Mouse (Mus musculus) lung, postnatal 36 days (tissue): ENCODE data around the gene Nxpe4.
"Not testable (repeated sequence)": the region's sequence is repeated elsewhere in the genome, so short reads cannot be mapped to it uniquely, and the experiment has no call there.

Experiments used
- DNase-seq: peaks from one replicate; pipeline ENCODE4 v3.0.0; 2022; ENCODE audit warnings: mixed read lengths

Nxpe4 gene

GRCm38 (mm10) chr9:48417366-48417765 is 255.5 kb downstream of the Nxpe4 start:
- not testable (repeated sequence) for DNase-seq

- DNase-seq = no peak
These were observed 256.2 kb downstream of the Nxpe4 start for GRCm38 (mm10) chr9:48417994-48418393.

GRCm38 (mm10) chr9:48418397-48418796 is 256.6 kb downstream of the Nxpe4 start:
- no peak for DNase-seq

- no peak for DNase-seq
These were observed 257.0 kb downstream of the Nxpe4 start for GRCm38 (mm10) chr9:48418829-48419228.

- no peak for DNase-seq
These were observed 258.6 kb downstream of the Nxpe4 start for GRCm38 (mm10) chr9:48420437-48420836.

- no peak for DNase-seq
These were observed 259.2 kb downstream of the Nxpe4 start for GRCm38 (mm10) chr9:48421029-48421428.

GRCm38 (mm10) chr9:48421561-48421960 is 259.7 kb downstream of the Nxpe4 start:
- DNase-seq = no peak

GRCm38 (mm10) chr9:48422382-48422781 is 260.6 kb downstream of the Nxpe4 start:
- peak; percentile 32 for DNase-seq

- DNase-seq = no peak
These were observed 261.4 kb downstream of the Nxpe4 start for GRCm38 (mm10) chr9:48423256-48423655.

- DNase-seq = no peak
These were observed 265.4 kb downstream of the Nxpe4 start for GRCm38 (mm10) chr9:48427176-48427575.

GRCm38 (mm10) chr9:48432449-48432848 is 270.6 kb downstream of the Nxpe4 start:
- no peak for DNase-seq

- no peak for DNase-seq
These were observed 282.1 kb downstream of the Nxpe4 start for GRCm38 (mm10) chr9:48443873-48444272.

GRCm38 (mm10) chr9:48444821-48445220 is 283.0 kb downstream of the Nxpe4 start:
- DNase-seq = no peak

GRCm38 (mm10) chr9:48447783-48448209 is 286.0 kb downstream of the Nxpe4 start:
- DNase-seq = peak; percentile 71
